Mouse (Mus musculus) layer of hippocampus, adult 9-10 months (tissue): ENCODE results near the gene Bcl2l15.
"Not testable (repeated sequence)": the region's sequence is repeated elsewhere in the genome, so short reads cannot be mapped to it uniquely, and the experiment has no call there.

ENCODE experiments used
- DNase-seq: peaks from one replicate; pipeline ENCODE4 v3.0.0; 2022; ENCODE audit warnings: low spot score

Gene Bcl2l15

DNA sequence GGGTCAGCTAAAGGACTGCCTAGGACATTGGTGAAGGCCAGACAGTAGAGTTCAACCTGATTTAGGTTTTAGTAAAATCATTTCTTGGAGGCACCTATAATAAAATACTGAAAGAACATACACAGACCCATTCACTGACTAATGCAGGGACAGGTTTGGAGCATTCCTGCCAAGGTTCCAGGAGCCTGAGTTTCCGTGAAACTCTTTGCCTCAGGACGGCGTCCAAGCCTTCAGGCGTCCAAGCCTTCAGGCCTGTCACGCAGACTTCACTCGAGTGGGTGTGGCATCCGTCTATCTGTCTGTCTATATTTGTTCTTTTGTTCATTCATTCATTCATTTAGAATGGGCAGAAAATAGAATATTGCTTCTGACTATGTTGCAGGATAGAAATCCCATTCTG, 1.3 kb upstream of the Bcl2l15 start:
- no peak for DNase-seq

DNA sequence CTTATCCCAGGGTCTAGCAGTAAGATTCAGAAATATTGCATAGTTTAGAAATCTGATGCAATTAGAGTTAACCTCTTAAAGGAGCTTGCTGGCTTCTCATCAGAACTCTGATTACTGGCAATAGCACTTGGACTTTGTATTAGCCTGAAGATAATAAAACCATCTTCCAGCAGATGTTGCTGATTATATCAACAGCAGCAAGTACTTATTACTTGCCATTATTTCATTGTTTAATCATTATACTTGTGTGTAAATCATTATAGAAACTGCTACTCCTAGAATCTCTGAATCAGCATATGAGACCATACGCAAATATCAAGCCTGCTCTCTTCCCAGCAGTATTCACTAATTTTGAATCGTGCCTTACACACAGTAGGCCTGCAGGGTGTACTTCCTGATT, 1.6 kb downstream of the Bcl2l15 start:
- no peak for DNase-seq

DNA sequence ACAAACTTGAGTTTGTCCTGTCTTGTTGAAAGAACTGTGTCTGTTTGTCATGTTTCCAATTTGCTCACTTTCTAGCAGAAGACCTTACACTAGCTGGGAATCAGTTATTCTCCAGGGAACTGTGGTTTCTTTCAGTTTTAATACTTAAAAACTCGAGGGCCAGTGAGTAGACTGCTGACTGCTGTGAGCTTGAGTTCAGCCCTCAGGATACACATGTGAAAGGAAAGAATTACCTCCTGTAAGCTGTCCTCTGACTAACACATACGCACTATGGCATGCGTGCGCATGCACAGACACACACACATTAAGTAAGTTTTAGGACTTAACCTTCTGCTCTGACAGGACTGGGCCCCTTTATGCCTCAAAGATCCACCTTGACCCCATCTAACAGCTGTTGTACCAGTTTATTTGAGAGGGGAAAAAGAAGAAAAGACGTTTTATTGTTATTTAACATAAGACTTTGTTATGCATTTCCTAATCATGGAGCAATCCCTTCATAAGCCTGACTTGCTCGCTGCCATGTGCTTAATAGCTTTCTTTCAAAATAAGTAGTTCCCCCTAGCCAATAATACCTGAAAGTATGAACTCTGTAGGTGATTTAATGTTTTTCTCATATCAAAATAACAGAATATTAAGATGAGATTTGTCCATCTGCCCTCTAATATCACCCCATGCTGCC, 3.0 kb downstream of the Bcl2l15 start:
- no peak for DNase-seq

DNA sequence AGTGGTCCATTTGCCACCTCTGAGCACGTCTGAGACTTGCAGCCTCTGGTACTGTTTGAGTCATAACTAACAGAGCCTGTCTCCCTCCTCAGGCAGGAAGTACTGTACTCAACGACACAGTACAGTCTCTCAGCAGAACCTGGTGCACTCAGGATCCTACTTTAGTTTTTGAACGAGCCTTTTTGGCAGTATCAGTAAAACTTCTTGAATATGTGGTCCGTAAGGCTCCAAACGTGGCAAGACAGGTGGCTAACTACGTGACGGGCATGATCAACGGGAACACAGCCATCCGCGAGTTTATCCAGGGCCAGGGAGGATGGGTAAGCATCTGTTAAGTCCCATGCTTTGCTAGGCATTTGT, 3.5 kb downstream of the Bcl2l15 start:
- DNase-seq, result no peak

DNA sequence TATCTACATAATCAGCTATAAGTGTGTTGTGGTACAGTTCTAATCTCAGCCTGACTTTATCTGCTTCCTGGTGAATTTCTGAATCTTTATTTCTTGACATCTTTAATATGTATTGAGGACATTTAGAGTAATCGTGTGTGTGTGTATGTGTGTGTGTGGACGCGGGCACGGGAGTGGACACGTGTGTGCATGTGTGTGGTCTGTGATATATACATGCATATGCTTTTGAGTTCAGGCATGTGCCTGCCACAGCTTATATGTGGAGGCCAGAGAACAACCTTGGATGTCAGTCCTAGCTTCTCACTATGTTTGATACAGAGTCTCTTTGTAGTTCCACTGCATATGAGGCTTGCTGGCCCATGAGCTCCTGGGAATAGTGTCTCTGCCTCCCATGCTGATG, 4.1 kb downstream of the Bcl2l15 start:
- DNase-seq, result no peak

DNA sequence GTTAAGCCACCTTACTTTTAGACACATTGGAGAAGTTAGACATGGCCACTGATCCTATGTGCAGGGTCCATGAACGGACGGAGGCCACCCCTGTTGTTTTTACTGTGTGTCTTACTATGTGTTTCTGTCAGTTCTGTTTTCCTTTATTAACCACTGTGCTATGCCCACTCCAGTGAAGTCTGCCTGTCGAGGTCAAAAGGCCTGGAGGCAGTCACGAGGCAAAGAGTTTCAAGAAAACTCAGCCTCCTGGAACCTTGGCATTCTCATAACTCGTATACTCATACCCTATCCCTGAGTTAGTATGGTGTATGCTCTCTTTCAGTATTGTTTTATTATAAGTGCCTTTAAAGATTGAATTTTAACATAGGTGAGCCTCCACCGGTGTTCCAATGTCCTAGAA, 7.3 kb downstream of the Bcl2l15 start:
- DNase-seq, result no peak

DNA sequence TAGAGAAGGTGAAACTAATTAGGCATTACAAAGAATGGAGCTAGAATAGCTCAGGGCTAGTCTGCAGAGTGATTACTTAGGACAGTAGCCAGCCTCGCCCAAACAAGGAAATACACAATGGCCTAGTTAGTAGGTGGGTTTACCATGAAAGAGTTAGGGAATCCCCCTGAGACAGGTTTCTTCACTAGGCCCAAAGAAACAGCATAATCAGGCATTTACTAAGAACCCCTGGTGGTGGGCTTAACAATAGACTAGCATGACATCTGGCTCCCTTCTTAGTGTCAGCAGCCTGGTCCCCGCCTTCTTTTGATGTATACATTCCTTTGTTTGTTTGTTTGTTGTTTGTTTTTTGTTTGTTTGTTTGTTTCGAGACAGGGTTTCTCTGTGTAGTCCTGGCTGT, 7.8 kb downstream of the Bcl2l15 start:
- not testable (repeated sequence) for DNase-seq

DNA sequence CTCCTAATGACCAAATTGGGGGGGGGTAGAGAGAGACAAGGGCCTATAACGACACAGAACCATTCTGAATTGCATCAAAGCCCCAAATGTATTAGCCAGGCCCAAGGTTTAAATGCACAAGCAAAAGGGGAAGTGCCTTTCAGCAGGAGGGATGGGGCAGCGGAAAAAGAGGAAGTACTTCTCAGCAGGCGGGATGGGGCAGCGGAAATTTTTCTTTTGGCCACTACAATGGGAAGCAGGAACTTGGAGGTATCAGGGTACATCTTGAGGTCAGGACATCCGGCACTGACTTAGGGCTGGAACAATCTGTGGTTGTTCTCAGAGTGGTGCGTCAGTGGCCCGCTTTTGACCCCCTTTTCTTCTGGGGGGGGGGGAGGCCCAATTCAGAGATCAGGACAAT, 8.5 kb downstream of the Bcl2l15 start:
- DNase-seq, result not testable (repeated sequence)

DNA sequence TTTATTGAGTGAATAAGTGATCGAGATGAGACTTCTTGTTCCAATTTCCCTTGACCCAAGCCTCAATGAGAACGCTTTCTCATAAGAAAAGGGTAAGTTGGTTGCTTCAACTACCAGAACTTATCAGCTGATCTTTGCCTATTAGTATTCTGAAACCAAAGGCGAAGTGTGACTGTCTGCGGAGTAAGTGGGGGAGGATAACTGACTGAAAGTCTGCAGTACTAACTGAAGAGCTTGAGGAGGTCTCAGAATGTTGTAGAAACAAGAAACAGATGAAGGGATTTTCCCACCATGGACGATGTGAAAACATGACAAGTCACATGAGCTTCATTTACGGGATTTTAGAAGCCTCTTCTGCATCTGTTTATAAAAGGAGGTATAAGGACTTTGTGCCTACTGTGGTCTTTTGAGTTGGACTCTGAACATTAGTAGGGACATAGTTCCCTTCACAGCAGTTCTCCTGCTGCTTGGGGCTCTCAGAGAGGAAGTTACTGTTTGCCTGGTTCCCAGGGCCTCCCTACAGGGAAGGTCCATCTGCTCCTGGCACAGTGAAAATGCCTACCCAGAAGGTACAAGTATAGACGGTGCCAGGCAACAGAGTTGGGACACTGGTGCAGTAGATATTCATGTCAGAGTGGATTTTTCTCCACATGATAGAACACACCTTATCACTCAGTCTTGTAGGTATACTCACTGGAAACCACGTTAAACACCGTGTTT, 18.4 kb downstream of the Bcl2l15 start:
- no peak for DNase-seq

DNA sequence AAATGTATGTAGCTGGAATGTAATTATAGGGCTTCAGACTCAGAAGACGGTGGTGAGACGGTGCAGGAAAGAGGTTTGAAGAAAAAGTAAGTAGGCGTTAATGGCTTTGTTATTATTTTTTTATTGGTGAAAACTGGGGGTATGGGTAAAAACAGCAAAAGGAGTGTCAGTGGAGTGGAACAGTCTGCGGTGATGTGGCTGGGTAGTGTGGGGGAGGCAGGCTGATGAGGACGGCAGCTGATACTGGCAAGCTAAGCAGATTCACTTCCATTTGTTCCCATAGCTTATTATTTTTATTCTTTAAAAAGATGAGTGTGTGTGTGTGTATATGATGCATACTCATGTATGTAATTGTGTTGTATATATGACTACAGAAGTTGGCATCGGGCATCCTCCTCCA, 19.1 kb downstream of the Bcl2l15 start:
- no peak for DNase-seq

DNA sequence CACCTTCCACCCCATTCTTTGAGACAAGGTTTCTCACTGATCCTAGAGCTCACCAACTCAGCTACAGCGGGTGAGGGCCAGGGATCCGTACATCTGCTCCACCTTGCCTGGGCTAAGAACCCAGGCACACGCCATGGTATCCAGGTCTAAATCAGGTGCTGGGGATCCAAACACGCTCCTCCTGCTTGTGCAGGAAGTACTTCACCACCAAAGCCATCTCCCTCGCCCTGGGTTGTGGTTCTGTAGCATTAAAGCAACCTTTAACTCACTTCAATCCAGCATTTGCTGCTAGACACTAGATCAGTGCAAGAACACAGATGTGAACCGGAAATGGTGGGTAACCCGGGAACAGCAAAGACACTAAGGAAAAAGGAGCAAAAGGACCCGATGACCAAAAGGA, 19.5 kb downstream of the Bcl2l15 start:
- DNase-seq, result no peak

DNA sequence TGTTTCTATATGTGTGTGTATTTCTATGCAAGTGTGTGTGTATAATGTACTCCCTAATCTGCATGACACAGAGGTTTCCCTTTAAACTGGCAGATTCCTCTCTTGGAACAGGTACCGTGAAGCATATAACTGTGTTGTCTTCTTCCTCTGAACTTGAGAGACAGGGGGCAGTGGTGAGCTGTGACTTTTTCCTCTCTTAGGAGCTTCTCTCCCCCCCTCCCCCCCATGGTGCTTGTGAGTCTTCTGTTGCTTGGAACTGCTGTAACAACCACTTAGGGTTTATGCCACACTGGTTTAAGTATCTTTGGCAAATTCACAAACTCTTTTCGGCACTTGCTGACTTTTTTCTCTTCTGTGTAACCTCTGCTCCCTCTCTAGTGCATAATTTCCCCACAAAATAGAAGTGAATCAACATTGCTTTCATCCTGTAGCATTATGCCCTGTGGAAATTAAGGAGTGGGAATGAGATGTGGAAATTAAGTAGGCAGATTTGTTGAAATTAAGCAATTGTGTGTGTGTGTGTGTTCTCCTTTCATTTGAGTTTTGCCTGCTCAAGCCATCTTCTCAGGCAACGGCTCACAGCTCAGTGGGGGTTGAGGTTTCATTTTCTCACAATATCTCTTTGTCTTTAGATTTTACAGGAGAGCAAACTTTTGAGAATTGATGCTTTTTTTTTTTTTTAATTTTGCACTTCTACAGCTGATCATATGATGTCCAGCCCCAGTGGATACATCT, 20.3 kb downstream of the Bcl2l15 start:
- DNase-seq, result no peak

DNA sequence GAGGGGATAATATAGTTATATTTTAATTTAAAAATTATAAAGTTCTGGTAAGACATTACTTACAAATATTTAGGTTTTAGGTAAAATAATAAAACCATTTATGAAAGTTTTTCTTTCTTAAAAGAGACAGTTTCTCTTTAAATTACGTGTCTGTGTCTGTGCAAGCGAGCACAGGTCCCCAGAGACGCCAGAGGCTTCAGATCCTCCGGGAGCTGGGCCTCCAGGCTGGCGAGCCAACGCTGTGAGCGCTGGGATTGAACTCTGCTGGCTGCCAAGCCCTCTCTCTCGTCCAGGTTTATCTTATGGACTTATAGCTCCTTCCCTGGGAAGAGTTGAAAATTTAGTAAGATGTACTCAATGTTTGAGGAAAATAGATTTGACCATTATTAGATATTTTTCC, 21.4 kb downstream of the Bcl2l15 start:
- DNase-seq, result no peak

DNA sequence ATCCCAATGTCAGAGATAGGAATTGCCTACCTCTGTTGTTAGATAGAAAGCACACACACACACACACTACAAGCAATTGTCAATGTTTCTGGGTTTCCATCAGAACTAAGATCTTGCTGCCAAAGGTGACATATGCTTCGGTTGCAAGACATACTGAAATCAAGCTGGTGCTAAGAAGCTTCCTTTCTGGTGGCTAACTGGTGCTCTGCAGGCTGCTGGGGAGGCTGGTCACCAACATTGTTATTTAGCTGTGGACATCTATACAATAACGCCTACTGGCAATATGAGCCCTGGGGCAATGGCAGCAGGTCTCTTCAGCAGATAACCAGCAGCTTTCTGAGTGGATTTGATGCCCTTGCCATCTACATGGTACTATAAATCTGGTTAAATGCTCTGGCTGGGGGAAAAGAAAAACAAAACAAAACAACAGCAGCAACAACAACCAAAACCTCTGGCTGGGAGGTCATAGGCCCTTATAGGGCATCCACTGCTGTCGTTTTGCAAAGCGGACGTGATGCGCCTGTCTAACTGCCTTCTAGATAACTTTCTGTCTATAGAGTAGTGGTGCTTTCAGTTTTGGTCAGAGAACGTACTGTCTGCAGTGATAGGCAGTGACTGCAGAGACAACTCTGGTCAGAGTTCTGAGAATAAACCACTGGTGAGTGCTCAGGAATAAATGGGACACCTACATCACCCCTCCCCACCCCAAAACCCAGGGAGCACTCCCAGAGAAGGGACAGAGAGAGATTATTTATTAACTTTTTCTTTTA, 24.8 kb downstream of the Bcl2l15 start:
- DNase-seq, result no peak

DNA sequence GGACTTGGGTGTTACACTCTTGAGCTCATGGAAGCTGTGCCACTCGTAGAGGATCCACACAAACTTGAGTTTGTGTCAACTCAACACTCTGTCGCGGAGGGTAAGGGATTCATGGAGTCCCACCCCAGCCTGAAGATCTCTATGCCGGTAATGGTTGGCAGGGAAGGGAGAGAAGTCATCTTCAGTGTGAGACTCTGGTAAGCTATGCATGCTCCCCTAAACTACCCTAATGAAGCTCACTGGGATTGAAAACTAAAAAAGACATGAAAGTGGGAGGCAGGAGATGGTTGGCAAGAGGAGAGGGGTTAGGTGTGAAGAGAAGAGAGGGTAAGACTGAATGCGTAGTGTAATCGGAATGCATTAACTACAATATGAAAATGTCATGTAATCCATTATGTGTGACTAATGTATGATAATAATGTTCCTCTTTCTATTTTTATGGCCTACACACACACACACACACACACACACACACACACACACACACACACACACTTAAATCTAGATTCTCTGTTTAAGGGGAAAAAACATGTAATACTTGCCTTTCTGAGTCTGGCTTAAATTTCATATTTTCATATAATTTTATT, 25.7 kb downstream of the Bcl2l15 start:
- no peak for DNase-seq

DNA sequence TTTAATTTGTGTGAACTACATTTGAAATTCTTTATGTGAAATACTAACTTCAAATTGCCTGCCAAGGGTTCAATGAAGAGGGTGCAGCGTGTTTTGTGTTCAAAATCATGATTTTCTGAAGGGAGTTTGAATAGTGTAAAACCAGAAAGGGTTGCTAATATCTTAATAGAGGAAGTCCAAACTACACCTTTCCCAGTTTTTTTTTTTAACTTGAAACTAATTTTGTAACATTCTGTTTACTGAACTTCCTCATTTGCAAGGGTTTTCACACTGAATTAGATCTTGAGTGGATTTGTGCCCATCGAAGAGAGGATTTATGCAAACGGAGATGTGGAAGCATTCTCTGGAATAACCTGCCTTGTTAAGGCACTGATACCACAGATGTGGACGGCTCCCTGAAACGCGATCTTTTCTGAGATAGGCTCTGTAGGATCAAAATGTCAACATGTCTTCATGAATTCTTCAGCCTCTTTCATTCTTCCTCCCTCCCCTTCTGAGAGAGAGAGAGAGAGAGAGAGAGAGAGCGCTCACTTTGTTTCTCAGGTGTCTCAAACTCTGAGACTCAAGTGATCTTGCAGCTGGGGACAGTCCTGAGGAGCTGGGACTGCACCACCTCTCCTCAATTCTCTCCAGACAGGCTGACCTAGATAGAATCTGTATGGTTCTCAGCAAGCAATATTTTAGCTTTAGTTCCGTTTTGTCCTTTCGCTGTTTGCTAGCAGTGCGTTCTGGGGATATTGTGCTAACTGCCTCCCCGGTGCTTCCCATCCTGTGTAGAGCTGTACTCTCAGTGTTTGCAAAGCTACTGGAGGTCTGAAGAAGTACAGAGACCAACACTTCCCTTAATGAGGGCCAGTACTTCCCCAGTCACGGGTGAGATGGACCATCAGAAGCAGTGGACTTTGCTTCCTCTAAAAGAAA, 26.7 kb downstream of the Bcl2l15 start, which contains the start of gene Ptpn22:
Ptpn22 (plus strand) TSS at position 915 of the 921 bp plus-strand sequence.
- no peak for DNase-seq

DNA sequence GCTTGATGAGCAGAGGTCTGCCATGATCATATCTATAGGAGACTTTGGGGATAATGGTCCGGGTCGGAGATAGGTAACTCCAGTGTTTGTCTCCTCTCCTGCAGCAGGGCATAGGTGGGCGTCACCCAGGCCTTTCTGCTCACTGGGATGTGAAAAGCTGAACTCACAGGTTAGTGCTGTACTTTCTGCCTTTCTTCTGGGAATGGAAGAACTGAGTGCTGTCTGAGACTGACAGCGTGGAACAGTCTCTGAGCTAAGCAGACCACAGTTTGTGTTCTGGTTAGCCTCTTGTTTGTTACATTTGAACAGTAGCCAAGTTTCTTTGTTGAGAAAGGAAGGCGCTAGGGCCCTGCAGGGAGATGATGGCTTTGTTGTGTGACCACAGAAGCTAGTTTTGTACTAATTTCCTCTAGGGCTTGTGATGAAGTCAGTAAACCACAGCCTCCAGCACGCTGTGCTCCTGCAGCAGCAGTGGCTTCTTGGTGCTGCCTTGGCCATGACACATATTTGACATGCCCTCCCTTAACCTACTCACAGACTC, 27.5 kb downstream of the Bcl2l15 start:
- no peak for DNase-seq

DNA sequence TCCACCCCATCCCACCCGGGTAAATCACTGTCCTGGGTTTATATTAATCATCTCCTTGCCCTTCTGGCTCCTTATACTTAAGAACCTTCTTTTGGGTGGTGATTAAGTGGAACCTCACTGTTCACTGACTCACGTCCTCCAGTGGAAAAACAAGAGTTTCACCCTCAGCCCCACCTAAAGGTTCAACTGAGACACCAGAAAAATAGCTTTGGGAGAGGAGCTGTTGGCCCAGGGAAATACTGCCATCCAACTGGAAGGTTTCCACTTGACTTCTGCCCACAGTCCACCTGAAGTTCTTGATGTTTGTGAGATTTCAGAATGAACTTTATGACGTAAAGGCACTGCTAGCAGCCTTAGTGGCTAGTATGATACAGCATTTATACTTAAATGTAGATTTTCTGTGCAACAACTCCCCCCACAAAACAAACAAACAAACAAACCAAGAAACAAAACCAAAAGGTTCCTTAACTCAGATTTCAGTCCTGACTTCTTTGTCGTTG, 30.4 kb downstream of the Bcl2l15 start:
- DNase-seq, result no peak

DNA sequence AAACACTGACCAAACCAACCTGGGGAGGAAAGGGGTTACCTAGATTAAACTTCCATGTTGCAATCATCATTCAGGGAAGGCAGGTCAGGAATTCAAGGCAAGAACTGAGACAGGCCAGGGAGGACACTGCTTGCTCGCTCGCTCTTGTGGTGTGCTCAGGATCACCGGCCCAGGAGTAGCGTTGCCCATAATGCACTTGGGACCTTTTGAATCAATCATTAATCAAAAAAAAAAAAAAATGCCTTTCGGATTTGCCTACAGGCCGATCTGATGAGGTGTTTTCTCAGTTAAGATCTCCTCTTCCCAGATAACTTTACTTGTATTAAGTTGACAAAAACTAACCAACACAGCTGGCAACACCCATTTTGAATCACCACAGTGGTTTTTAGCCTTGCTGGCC, 31.8 kb downstream of the Bcl2l15 start:
- DNase-seq, result no peak

DNA sequence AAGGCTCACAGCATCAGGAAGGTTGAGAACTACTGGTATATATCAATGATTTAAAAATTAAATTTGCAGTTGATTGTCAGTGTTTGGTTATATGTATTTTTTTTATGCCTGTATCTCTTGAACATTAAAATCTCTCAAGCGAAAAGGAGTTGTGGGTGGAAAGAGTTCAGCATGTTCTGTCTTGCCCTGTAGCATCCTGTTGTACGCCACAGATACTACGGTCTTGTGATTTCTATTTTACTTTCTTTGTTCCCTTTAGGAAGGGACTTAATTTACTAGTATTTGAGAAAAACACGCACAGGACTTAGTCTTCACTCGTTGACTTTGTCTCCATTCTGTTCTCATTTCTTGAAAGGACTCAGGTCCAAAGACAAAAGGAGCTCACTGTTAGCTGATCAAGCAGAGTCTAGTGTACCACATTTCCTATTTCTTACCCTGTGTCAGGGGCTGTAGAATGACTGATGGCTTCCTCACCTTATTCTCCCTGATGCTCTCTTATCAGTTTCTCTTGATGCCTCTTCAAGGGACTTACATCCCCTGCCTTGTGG, 35.1 kb downstream of the Bcl2l15 start:
- no peak for DNase-seq
